Mouse (Mus musculus) common myeloid progenitor, adult 5-6 weeks (primary cell): Measurements from ENCODE around the gene Cdc5l. TPM values are rescaled to one million over a fixed set of nuclear protein-coding genes. Genes with fewer than 3 reads are reported as not detected.

Experiments
- ATAC-seq: replicated peaks from 2 replicates; pipeline ENCODE4 v1.8.0; 2016; ENCODE audit warnings: low read depth, mild to moderate bottlenecking, moderate TSS enrichment, inconsistent platforms; ENCODE audit not compliant: poor library complexity, severe bottlenecking
- total RNA-seq: library from RNA; stranded (forward); fragments of 200-1000, 187-1606 nt; gene quantifications from 2 replicates; pipeline ENCODE4 v1.2.3, GENCODE M21; 2017

Gene Cdc5l
- total RNA-seq, 1 experiment from 2014 or later: 128 TPM

- ATAC-seq: no peak
Measured at GRCm38 (mm10) chr17:45377323-45377722, 56.2 kb downstream of the Cdc5l start.

GRCm38 (mm10) chr17:45373987-45374608 lies 59.4 kb downstream of the Cdc5l start:
- peak; percentile 79 for ATAC-seq

- ATAC-seq: no peak
Measured at GRCm38 (mm10) chr17:45371042-45371441, 62.5 kb downstream of the Cdc5l start.

- ATAC-seq: no peak
Measured at GRCm38 (mm10) chr17:45370535-45370934, 63.0 kb downstream of the Cdc5l start.

GRCm38 (mm10) chr17:45364871-45365270 lies 68.7 kb downstream of the Cdc5l start:
- no peak for ATAC-seq

- no peak for ATAC-seq
Measured at GRCm38 (mm10) chr17:45360950-45361349, 72.6 kb downstream of the Cdc5l start.

GRCm38 (mm10) chr17:45359443-45359842 lies 74.1 kb downstream of the Cdc5l start:
- ATAC-seq: no peak

- ATAC-seq: no peak
Measured at GRCm38 (mm10) chr17:45356431-45356830, 77.1 kb downstream of the Cdc5l start.

GRCm38 (mm10) chr17:45347951-45348350 lies 85.6 kb downstream of the Cdc5l start:
- no peak for ATAC-seq

Other genes starting within 250 kb of the Cdc5l start
- gene Spats1, start 41.7 kb upstream of the Cdc5l start, total RNA-seq: 1.6 TPM in 1 of 2 replicates, not detected in the other
- gene Aars2, start 73.1 kb upstream of the Cdc5l start, total RNA-seq: 11.1 and 11.4 TPM in 2 replicates
- not detected in 2 replicates for gene Tcte1, start 89.7 kb upstream of the Cdc5l start, total RNA-seq
- gene Tmem151b, start 115.9 kb upstream of the Cdc5l start, total RNA-seq: 0.53 TPM in 1 of 2 replicates, not detected in the other
- 10.1 and 11.0 TPM in 2 replicates for gene Nfkbie, start 122.0 kb upstream of the Cdc5l start, total RNA-seq
- gene Slc35b2, start 130.1 kb upstream of the Cdc5l start, total RNA-seq: 49.6 and 93.8 TPM in 2 replicates
- 2,806 and 3,169 TPM in 2 replicates for gene Hsp90ab1, start 139.5 kb upstream of the Cdc5l start, total RNA-seq
- 80.6 and 109 TPM in 2 replicates for gene Slc29a1, start 165.9 kb upstream of the Cdc5l start, total RNA-seq
- gene Mymx, start 168.4 kb upstream of the Cdc5l start, total RNA-seq: not detected in 2 replicates
- 0.27 and 0.34 TPM in 2 replicates for gene Capn11, start 225.6 kb upstream of the Cdc5l start, total RNA-seq